Mouse (Mus musculus) CH12.LX (cell line): ENCODE results near the gene Prickle2.

Source experiments
- CTCF ChIP-seq, 2 experiments: IDR thresholded peaks in 1 of 2; conservative IDR thresholded peaks in 1 of 2; 2 replicates each; pipeline ENCODE4 v1.5.1; 2011 to 2012; ENCODE audit warnings: low read depth in 2 of 2, low read length in 2 of 2, improper control_type of control experiment in 1 of 2, inconsistent platforms in 1 of 2, mild to moderate bottlenecking in 1 of 2, moderate library complexity in 1 of 2
- EP300 ChIP-seq: IDR thresholded peaks from 2 replicates; pipeline ENCODE4 v1.6.1; 2011; ENCODE audit warnings: low read length, improper control_type of control experiment
- RAD21 ChIP-seq: IDR thresholded peaks from 2 replicates; pipeline ENCODE4 v1.6.1; 2011; ENCODE audit warnings: low read depth, mild to moderate bottlenecking, low read length, improper control_type of control experiment, moderate library complexity

GRCm38 (mm10) chr6:92469456-92469855 is 236.5 kb downstream of the Prickle2 start:
- TF ChIP-seq RAD21: no peak
- TF ChIP-seq EP300: no peak
- TF ChIP-seq CTCF (conservative IDR thresholded peaks at IDR 0.05 in 1 of 2, IDR thresholded peaks at IDR 0.05 in 1 of 2; ENCODE audit: low read depth in 2 of 2, low read length in 2 of 2): no peak
